Comparison of ENCODE assay signal across 24 mouse cellular contexts in the genomic region with DNA sequence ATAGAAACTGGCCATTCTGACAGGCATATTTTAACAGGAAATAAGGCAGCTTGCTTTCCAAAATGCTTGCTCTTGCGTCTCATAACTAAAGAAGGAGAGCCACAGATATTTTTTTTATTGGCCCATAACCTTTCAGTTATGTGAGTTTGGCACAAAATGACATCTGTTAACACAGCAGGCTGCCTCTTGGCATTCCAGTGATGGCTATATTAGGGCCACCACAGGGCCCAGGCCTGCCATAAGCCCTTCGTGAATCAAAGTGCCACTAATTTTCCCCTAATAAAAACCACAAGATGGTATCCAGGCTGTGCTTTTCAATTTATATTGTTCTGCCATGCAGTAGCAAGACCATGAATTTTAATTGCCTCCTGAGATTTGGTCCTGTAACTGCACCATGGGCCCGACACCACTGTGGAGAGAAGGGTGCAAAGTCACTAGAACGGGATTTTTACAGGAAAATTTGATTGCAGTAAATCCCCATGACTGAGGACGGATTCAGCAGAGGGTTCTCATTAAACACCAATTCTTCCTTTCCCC. TPM values are rescaled to one million over a fixed set of nuclear protein-coding genes. Genes with fewer than 3 reads are reported as not detected.
DNase-seq lines count a peak whose midpoint lies in the region; ATAC-seq and TF ChIP-seq lines count a peak whose summit lies in the region.
"Had no signal": no experiment of that assay in that cellular context is flagged by ENCODE, and none has a peak within 500 bp of the region (broad histone marks: within the 10 kb centered on the region; RNA-seq: fewer than 3 reads in every experiment).

No protein-coding gene starts in this region.

- no peaks in the 10 kb centered on the region for H3K27me3 ChIP-seq in hindbrain, embryonic 13.5 days
- H3K27me3 ChIP-seq in hindbrain, embryonic 16.5 days (replicated peaks; ENCODE audit: control insufficient read depth, insufficient read depth, low read length): no peaks in the 10 kb centered on the region
- H3K27me3 ChIP-seq in neural tube, embryonic 14.5 days (ENCODE audit: control insufficient read depth, insufficient read depth, low read length): no peaks in the 10 kb centered on the region
- no peaks in the 10 kb centered on the region for H3K27me3 ChIP-seq in limb, embryonic 14.5 days (ENCODE audit: control insufficient read depth, insufficient read depth, low read length)
- H3K27me3 ChIP-seq: embryonic facial prominence, embryonic 12.5 days; forebrain, embryonic 13.5 days; lung, embryonic 15.5 days had no signal

- H3K36me3 ChIP-seq in hindbrain, embryonic 13.5 days: no peaks in the 10 kb centered on the region
- H3K36me3 ChIP-seq in hindbrain, embryonic 16.5 days (ENCODE audit: control insufficient read depth, insufficient read depth, low read length): no peaks in the 10 kb centered on the region
- no peaks in the 10 kb centered on the region for H3K36me3 ChIP-seq in neural tube, embryonic 14.5 days (ENCODE audit: control insufficient read depth, insufficient read depth, low read length)
- no peaks in the 10 kb centered on the region for H3K36me3 ChIP-seq in limb, embryonic 14.5 days (ENCODE audit: control insufficient read depth, insufficient read depth, low read length)
- H3K36me3 ChIP-seq: embryonic facial prominence, embryonic 12.5 days; heart, embryonic 10.5 days; lung, embryonic 15.5 days; midbrain, embryonic 10.5 days had no signal

- H3K9me3 ChIP-seq in hindbrain, embryonic 13.5 days: no peaks in the 10 kb centered on the region
- H3K9me3 ChIP-seq in hindbrain, embryonic 16.5 days (ENCODE audit: control insufficient read depth, low read length): no peaks in the 10 kb centered on the region
- H3K9me3 ChIP-seq in neural tube, embryonic 14.5 days (ENCODE audit: control insufficient read depth, low read length): no peaks in the 10 kb centered on the region
- no peaks in the 10 kb centered on the region for H3K9me3 ChIP-seq in limb, embryonic 14.5 days (ENCODE audit: control insufficient read depth, low read length)
- H3K9me3 ChIP-seq: embryonic facial prominence, embryonic 12.5 days; forebrain, embryonic 13.5 days; heart, embryonic 10.5 days; lung, embryonic 15.5 days; midbrain, embryonic 10.5 days had no signal

- H3K4me2 ChIP-seq in hindbrain, embryonic 13.5 days: no peak overlapping the region
- H3K4me2 ChIP-seq in hindbrain, embryonic 16.5 days (ENCODE audit: low read length): no peak overlapping the region
- H3K4me2 ChIP-seq in neural tube, embryonic 14.5 days (ENCODE audit: low read depth, low read length): no peak overlapping the region
- no peak overlapping the region for H3K4me2 ChIP-seq in limb, embryonic 14.5 days (replicated peaks; ENCODE audit: low read depth, low read length, severe bottlenecking)
- H3K4me2 ChIP-seq: embryonic facial prominence, embryonic 12.5 days; forebrain, embryonic 13.5 days; lung, embryonic 15.5 days had no signal

- no peak for DNase-seq in neural tube, embryonic 10.5 days (ENCODE audit: extremely low spot score, low spot score)
- peak; percentile 77 to 86 for DNase-seq in cerebellum, postnatal 14 days
- peak; percentile 24 for DNase-seq in limb, embryonic 14.5 days (ENCODE audit: low spot score)
- DNase-seq in spleen, adult 12 weeks (ENCODE audit: low spot score): no peak
- DNase-seq in heart, postnatal 25 days (ENCODE audit: low spot score): no peak
- DNase-seq: adrenal gland, postnatal 14 days; kidney, adult 18-20 months; kidney, postnatal 10 days; layer of hippocampus, postnatal 36 days; right cerebral cortex, postnatal 14 days; thymus, adult 2 months had no signal

- ATAC-seq in hindbrain, embryonic 13.5 days (ENCODE audit: low FRiP score): no peak
- ATAC-seq in hindbrain, embryonic 16.5 days: no peak
- peak; percentile 49; the same call in 1 of the 2 replicates for ATAC-seq in neural tube, embryonic 14.5 days (ENCODE audit: low read depth)
- no peak for ATAC-seq in limb, embryonic 14.5 days (ENCODE audit: low FRiP score, low read depth)
- ATAC-seq: activated CD4-positive, CD25-positive, alpha-beta regulatory T cell, adult 4 months; CD4-positive, CD25-positive, alpha-beta regulatory T cell, adult 4 months; forebrain, embryonic 13.5 days had no signal

- 58% methylated on average over 5 of the region's 5 CpGs for WGBS in hindbrain, embryonic 13.5 days
- 63% methylated on average over 5 of the region's 5 CpGs for WGBS in hindbrain, embryonic 16.5 days
- WGBS in neural tube, embryonic 14.5 days: 25% methylated on average over 5 of the region's 5 CpGs
- 15% methylated on average over 5 of the region's 5 CpGs for WGBS in limb, embryonic 14.5 days

- peaks cover 8% of the 10 kb centered on the region for H3K4me1 ChIP-seq in hindbrain, embryonic 13.5 days (replicated peaks)
- H3K4me1 ChIP-seq in hindbrain, embryonic 16.5 days (ENCODE audit: control insufficient read depth, insufficient read depth, low read depth, low read length): no peaks in the 10 kb centered on the region
- H3K4me1 ChIP-seq in neural tube, embryonic 14.5 days (ENCODE audit: control insufficient read depth, insufficient read depth, low read length): peaks cover 3% of the 10 kb centered on the region
- no peaks in the 10 kb centered on the region for H3K4me1 ChIP-seq in limb, embryonic 14.5 days (ENCODE audit: control insufficient read depth, insufficient read depth, low read length)
- H3K4me1 ChIP-seq: embryonic facial prominence, embryonic 12.5 days; forebrain, embryonic 13.5 days; heart, embryonic 10.5 days; lung, embryonic 15.5 days; midbrain, embryonic 10.5 days had no signal

- H3K27ac ChIP-seq in hindbrain, embryonic 13.5 days: peak overlapping the region; percentile 67; the same call in 1 of the 2 replicates
- H3K27ac ChIP-seq in hindbrain, embryonic 16.5 days (ENCODE audit: low read depth, low read length): no peak overlapping the region
- H3K27ac ChIP-seq in neural tube, embryonic 14.5 days (ENCODE audit: low read depth, low read length): no peak overlapping the region
- no peak overlapping the region for H3K27ac ChIP-seq in limb, embryonic 14.5 days (replicated peaks; ENCODE audit: low read depth, low read length)
- H3K27ac ChIP-seq: embryonic facial prominence, embryonic 12.5 days; forebrain, embryonic 13.5 days; heart, embryonic 10.5 days; liver, embryonic 14.5 days; lung, embryonic 15.5 days; macrophage; midbrain, embryonic 10.5 days had no signal

- no peak for TF ChIP-seq POLR2A in limb, embryonic 14.5 days (IDR thresholded peaks at IDR 0.05; ENCODE audit: borderline replicate concordance, extremely low read depth, insufficient read depth, insufficient read length)

- no peak overlapping the region for H3K9ac ChIP-seq in hindbrain, embryonic 13.5 days
- H3K9ac ChIP-seq in hindbrain, embryonic 16.5 days (ENCODE audit: low read depth, low read length): no peak overlapping the region
- H3K9ac ChIP-seq in neural tube, embryonic 14.5 days (replicated peaks; ENCODE audit: low read depth, low read length): no peak overlapping the region
- H3K9ac ChIP-seq in limb, embryonic 14.5 days (ENCODE audit: low read depth, low read length, severe bottlenecking): no peak overlapping the region
- H3K9ac ChIP-seq: embryonic facial prominence, embryonic 12.5 days; forebrain, embryonic 13.5 days; liver, embryonic 14.5 days; lung, embryonic 15.5 days had no signal

- intact Hi-C loops in heart, postnatal 25 days (cut with DNase I): no loop called here

- H3K4me3 ChIP-seq in hindbrain, embryonic 13.5 days: no peak overlapping the region
- H3K4me3 ChIP-seq in hindbrain, embryonic 16.5 days (ENCODE audit: low read length): no peak overlapping the region
- H3K4me3 ChIP-seq in neural tube, embryonic 14.5 days (ENCODE audit: low read depth, low read length): no peak overlapping the region
- no peak overlapping the region for H3K4me3 ChIP-seq in limb, embryonic 14.5 days (replicated peaks; ENCODE audit: low read length)
- H3K4me3 ChIP-seq: embryonic facial prominence, embryonic 12.5 days; erythroblast, embryonic 14.5 days; forebrain, embryonic 13.5 days; heart, embryonic 10.5 days; lung, embryonic 15.5 days; midbrain, embryonic 10.5 days had no signal

RNA-seq across cellular contexts. Expression of a gene that starts 42.5 kb away (rescaled TPM):
- polyA plus RNA-seq in hindbrain, embryonic 13.5 days (2015; fragmentation: Nextera tagmentation; extraction: Ambion mirVana): 93.3 and 100 TPM in 2 replicates
- 118 and 127 TPM in 2 replicates for polyA plus RNA-seq in hindbrain, embryonic 16.5 days (2015; fragmentation: Nextera tagmentation; extraction: Ambion mirVana)
- 71.4 and 78.3 TPM in 2 replicates for polyA plus RNA-seq in neural tube, embryonic 14.5 days (2014; fragmentation: Nextera tagmentation; extraction: Ambion mirVana)
- polyA plus RNA-seq in limb, embryonic 14.5 days (2012; rRNA removed): 9.7 and 10.2 TPM in 2 replicates
- 17.3 and 18.7 TPM in 2 replicates for polyA plus RNA-seq in limb, embryonic 14.5 days (2014; fragmentation: Nextera tagmentation; extraction: Ambion mirVana)
- total RNA-seq in heart, postnatal 25 days (2021): 10 to 100 TPM; 18.2 to 19.1 TPM

Comparison
In these comparisons a context has a peak if more than half of its experiments do, and no peak if none do; other contexts are left out.
1. DNase-seq: peak in cerebellum, postnatal 14 days (2 of 2) and limb, embryonic 14.5 days (single experiment); none in neural tube, embryonic 10.5 days (single experiment), spleen, adult 12 weeks (single experiment) and heart, postnatal 25 days (single experiment).